Mouse (Mus musculus) spleen, postnatal 4 days (tissue): ENCODE results near the gene Ddx1.

Experiments
- DNase-seq, 2 experiments: peaks; one replicate each; pipeline ENCODE4 v3.0.0; 2022; ENCODE audit warnings: low spot score in 2 of 2

The Ddx1 gene

GRCm38 (mm10) chr12:13248691-13249572 lies at the start of gene Ddx1:
Gene Ddx1 (minus strand): TSS chr12:13249213.
- DNase-seq: peak; percentile 76 to 89

- no peak for DNase-seq
Measured at GRCm38 (mm10) chr12:13293421-13293881, 44.4 kb upstream of the Ddx1 start.

GRCm38 (mm10) chr12:13291453-13291852 lies 42.4 kb upstream of the Ddx1 start:
- no peak for DNase-seq

- DNase-seq: no peak
Measured at GRCm38 (mm10) chr12:13269570-13270390, 20.8 kb upstream of the Ddx1 start.

- peak; percentile 79 to 90 for DNase-seq
Measured at GRCm38 (mm10) chr12:13268826-13269449, 19.9 kb upstream of the Ddx1 start, which contains the start of gene Nbas. Gene Nbas (plus strand): TSS chr12:13269133.

GRCm38 (mm10) chr12:13268412-13268811 lies 19.4 kb upstream of the Ddx1 start:
- no peak for DNase-seq

- DNase-seq: no peak
Measured at GRCm38 (mm10) chr12:13255701-13256100, 6.7 kb upstream of the Ddx1 start.

- DNase-seq: no peak
Measured at GRCm38 (mm10) chr12:13255068-13255467, 6.1 kb upstream of the Ddx1 start.

- no peak for DNase-seq
Measured at GRCm38 (mm10) chr12:13249573-13249919, 533 bp upstream of the Ddx1 start.

GRCm38 (mm10) chr12:13242453-13242852 lies 6.6 kb downstream of the Ddx1 start:
- no peak for DNase-seq

- no peak for DNase-seq
Measured at GRCm38 (mm10) chr12:13218101-13218514, 30.9 kb downstream of the Ddx1 start.

GRCm38 (mm10) chr12:13217568-13217967 lies 31.4 kb downstream of the Ddx1 start:
- DNase-seq: no peak

- DNase-seq: no peak
Measured at GRCm38 (mm10) chr12:13216501-13217103, 32.4 kb downstream of the Ddx1 start.

GRCm38 (mm10) chr12:13214345-13215278 lies 34.4 kb downstream of the Ddx1 start:
- peak; percentile 67 to 83 for DNase-seq

- no peak for DNase-seq
Measured at GRCm38 (mm10) chr12:13211746-13212482, 37.1 kb downstream of the Ddx1 start.

- no peak for DNase-seq
Measured at GRCm38 (mm10) chr12:13209692-13210377, 39.2 kb downstream of the Ddx1 start.

- DNase-seq: no peak
Measured at GRCm38 (mm10) chr12:13208983-13209451, 40.0 kb downstream of the Ddx1 start.

GRCm38 (mm10) chr12:13208517-13208916 lies 40.5 kb downstream of the Ddx1 start:
- DNase-seq: no peak

- DNase-seq: no peak
Measured at GRCm38 (mm10) chr12:13207099-13207498, 41.9 kb downstream of the Ddx1 start.
